Mouse (Mus musculus) left cerebral cortex, adult 9 months (tissue): ENCODE measurements around the gene Astn1.
A peak's percentile ranks its signal among the peaks of the same experiment; 100 is the strongest.

Source experiments
- DNase-seq, 2 experiments: peaks; one replicate each; pipeline ENCODE4 v3.0.0; 2022; ENCODE audit warnings: low spot score in 2 of 2

Gene Astn1

GRCm38 (mm10) chr1:158739132-158739919 is 377.3 kb downstream of the Astn1 start:
- no peak for DNase-seq

- no peak for DNase-seq
These were observed 378.2 kb downstream of the Astn1 start for GRCm38 (mm10) chr1:158740161-158740766.

- peak; percentile 9 to 33 for DNase-seq
These were observed 378.9 kb downstream of the Astn1 start for GRCm38 (mm10) chr1:158740949-158741348.
